Mouse (Mus musculus): ENCODE measurements around the gene Qtrt2. TPM values are rescaled to one million over a fixed set of nuclear protein-coding genes. Genes with fewer than 3 reads are reported as not detected.

Qtrt2 gene
- polyA plus RNA-seq, 1 experiment, result 4.8 TPM

DNA sequence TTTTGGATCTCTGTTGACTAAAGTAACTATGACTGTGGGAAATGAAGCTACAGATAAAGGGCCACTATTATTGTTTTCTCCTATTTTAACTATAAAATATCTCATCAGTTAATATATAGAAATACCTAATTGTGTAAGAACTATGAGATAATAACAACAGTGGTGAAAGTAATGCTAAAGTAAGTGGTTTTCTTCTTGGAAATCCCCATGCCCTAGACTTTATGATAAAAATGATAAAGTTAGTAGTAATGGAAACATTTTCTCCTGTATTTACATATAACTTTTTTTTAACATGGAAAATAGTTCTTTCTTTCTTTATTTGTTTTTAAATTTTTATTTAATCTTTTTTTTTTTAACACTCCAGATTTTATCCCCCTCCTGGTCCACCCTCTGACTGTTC lies 26.0 kb downstream of the Qtrt2 start:
- Histone ChIP-seq H3K36me3 (ENCODE audit: control insufficient read depth, insufficient read depth, low read length) (no peaks in the 10 kb centered on the region; the same call in 1 of the 2 replicates), H3K4me1 (ENCODE audit: control insufficient read depth, insufficient read depth, insufficient read length, low read length) (no peaks in the 10 kb centered on the region), H3K27ac (ENCODE audit: insufficient read depth, low read depth, low read length) (no peak overlapping the region), H3K27me3 (ENCODE audit: control insufficient read depth, insufficient read depth, low read length) (no peaks in the 10 kb centered on the region), H3K4me3 (ENCODE audit: low read depth, low read length) (no peak overlapping the region)
- no peak for TF ChIP-seq POLR2A (IDR thresholded peaks at IDR 0.05; ENCODE audit: low read depth, low read length)
- TF ChIP-seq CTCF (IDR thresholded peaks at IDR 0.05; ENCODE audit: extremely low read depth, insufficient read length, insufficient replicate concordance, low read depth, low read length), result no peak

DNA sequence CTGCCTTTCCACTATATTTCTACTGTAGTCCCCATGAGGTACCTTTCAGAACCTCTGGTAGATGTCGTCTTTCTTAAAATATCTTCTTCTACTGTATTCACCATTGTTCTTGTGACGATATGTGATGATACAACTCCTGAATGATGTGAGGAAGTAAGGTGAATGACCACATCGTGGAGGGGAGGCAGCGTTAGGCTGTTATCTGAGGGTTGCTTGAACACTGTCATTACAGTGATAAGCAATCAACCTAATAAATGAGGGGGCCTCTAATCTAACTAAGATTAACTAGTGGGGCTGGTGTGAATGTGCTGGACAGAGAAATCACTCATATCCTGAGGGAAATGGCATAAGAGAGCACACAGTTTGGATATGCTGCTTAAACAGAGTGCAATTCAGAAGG lies 26.5 kb downstream of the Qtrt2 start:
- no peak overlapping the region for H3K27ac ChIP-seq (ENCODE audit: insufficient read depth, low read depth, low read length)
- no peaks in the 10 kb centered on the region for H3K4me1 ChIP-seq (ENCODE audit: control insufficient read depth, insufficient read depth, insufficient read length, low read length)
- 46% methylated on average over 4 of the region's 4 CpGs for WGBS
- no peak for TF ChIP-seq CTCF (IDR thresholded peaks at IDR 0.05; ENCODE audit: extremely low read depth, insufficient read length, insufficient replicate concordance, low read depth, low read length)
- no peak overlapping the region for H3K4me3 ChIP-seq (ENCODE audit: low read depth, low read length)
- H3K27me3 ChIP-seq (ENCODE audit: control insufficient read depth, insufficient read depth, low read length), result no peaks in the 10 kb centered on the region
- no peaks in the 10 kb centered on the region; the same call in 1 of the 2 replicates for H3K36me3 ChIP-seq (ENCODE audit: control insufficient read depth, insufficient read depth, low read length)

DNA sequence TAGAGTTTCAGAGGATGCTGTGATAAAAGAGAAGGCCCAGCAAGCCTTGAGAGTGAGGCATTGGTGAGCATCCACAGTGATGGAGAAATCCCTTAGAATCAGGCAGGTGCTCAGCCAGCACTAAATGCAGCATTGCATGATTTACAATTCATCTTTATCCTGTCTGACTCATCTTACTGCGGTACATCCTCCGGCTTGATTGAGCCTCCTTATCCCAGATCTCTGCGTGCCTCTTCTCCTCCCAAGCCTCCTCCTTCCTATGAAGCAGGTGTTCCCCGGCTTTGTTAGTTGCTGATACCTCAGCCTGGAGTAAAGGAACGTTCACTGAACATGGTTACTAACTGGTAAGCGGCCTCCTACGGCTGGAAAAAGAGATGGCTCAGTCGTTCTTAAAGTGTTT lies 32.1 kb downstream of the Qtrt2 start:
- WGBS, result 90% methylated on average over 8 of the region's 8 CpGs
- no peaks in the 10 kb centered on the region; the same call in 1 of the 2 replicates for H3K36me3 ChIP-seq (ENCODE audit: control insufficient read depth, insufficient read depth, low read length)
- no peak overlapping the region for H3K4me3 ChIP-seq (ENCODE audit: low read depth, low read length)
- TF ChIP-seq CTCF (IDR thresholded peaks at IDR 0.05; ENCODE audit: extremely low read depth, insufficient read length, insufficient replicate concordance, low read depth, low read length) (no peak), POLR2A (IDR thresholded peaks at IDR 0.05; ENCODE audit: low read depth, low read length) (no peak)
- H3K27ac ChIP-seq (ENCODE audit: insufficient read depth, low read depth, low read length), result no peak overlapping the region
- no peaks in the 10 kb centered on the region for H3K4me1 ChIP-seq (ENCODE audit: control insufficient read depth, insufficient read depth, insufficient read length, low read length)
- no peaks in the 10 kb centered on the region for H3K27me3 ChIP-seq (ENCODE audit: control insufficient read depth, insufficient read depth, low read length)

DNA sequence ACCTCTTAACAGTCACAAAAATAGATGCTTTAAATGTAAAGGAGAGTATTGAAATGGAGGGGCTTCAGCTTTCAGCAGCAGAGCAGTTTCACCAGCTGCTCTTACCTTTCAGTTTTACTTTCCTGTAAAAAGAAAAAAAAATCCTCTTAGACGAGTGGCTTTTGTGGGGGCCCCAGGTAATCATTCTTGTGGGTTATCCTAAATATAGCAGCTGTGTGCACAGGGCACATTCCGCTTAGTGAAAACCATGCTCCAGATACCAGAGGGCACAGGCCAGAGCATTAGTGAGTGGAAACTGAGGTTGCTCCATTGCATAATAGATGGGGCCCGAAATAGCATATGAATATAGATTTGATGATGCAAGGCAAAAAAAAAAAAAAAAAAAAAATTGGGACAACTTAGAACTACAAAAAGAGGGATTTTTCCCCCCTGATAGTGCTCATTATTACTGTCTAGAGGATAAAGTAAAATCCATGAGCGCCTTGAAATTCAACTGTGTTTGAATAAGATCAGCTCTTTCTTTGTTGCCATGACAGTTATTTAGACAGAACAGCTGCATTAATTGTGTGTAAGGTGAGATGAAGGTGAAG lies 35.8 kb downstream of the Qtrt2 start:
- TF ChIP-seq CTCF (IDR thresholded peaks at IDR 0.05; ENCODE audit: extremely low read depth, insufficient read length, insufficient replicate concordance, low read depth, low read length) (no peak), POLR2A (IDR thresholded peaks at IDR 0.05; ENCODE audit: low read depth, low read length) (no peak)
- Histone ChIP-seq H3K27ac (ENCODE audit: insufficient read depth, low read depth, low read length) (no peak overlapping the region), H3K36me3 (ENCODE audit: control insufficient read depth, insufficient read depth, low read length) (no peaks in the 10 kb centered on the region), H3K4me1 (ENCODE audit: control insufficient read depth, insufficient read depth, insufficient read length, low read length) (peaks cover 4% of the 10 kb centered on the region), H3K27me3 (ENCODE audit: control insufficient read depth, insufficient read depth, low read length) (no peaks in the 10 kb centered on the region), H3K4me3 (ENCODE audit: low read depth, low read length) (no peak overlapping the region)
- WGBS, result 74% methylated on average over 4 of the region's 4 CpGs

DNA sequence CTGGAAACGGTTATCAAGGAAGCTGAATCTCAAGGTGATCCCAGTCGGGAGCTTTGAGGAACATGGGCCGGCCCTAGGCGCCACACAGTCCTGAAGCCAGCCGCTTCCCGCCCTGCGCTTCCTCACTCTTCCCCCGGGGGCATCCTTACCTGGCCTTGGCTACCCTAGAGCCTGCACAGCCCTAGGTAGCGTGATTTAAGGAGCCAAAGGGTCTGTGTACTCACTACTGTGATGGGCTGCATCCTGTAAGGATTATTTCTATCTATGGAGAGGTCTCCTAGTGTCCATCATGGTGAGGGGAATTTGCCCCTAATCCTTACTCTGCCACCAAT lies 36.6 kb downstream of the Qtrt2 start:
- Histone ChIP-seq H3K27ac (ENCODE audit: insufficient read depth, low read depth, low read length) (peak overlapping the region; percentile 61), H3K36me3 (ENCODE audit: control insufficient read depth, insufficient read depth, low read length) (no peaks in the 10 kb centered on the region), H3K4me1 (ENCODE audit: control insufficient read depth, insufficient read depth, insufficient read length, low read length) (peaks cover 4% of the 10 kb centered on the region), H3K4me3 (ENCODE audit: low read depth, low read length) (peak overlapping the region; percentile 90), H3K27me3 (ENCODE audit: control insufficient read depth, insufficient read depth, low read length) (no peaks in the 10 kb centered on the region)
- WGBS, result under 1% methylated on average over 9 of the region's 9 CpGs
- TF ChIP-seq POLR2A (IDR thresholded peaks at IDR 0.05; ENCODE audit: low read depth, low read length) (no peak), CTCF (IDR thresholded peaks at IDR 0.05; ENCODE audit: extremely low read depth, insufficient read length, insufficient replicate concordance, low read depth, low read length) (peak; percentile 61; the same call in 1 of the 2 replicates)

DNA sequence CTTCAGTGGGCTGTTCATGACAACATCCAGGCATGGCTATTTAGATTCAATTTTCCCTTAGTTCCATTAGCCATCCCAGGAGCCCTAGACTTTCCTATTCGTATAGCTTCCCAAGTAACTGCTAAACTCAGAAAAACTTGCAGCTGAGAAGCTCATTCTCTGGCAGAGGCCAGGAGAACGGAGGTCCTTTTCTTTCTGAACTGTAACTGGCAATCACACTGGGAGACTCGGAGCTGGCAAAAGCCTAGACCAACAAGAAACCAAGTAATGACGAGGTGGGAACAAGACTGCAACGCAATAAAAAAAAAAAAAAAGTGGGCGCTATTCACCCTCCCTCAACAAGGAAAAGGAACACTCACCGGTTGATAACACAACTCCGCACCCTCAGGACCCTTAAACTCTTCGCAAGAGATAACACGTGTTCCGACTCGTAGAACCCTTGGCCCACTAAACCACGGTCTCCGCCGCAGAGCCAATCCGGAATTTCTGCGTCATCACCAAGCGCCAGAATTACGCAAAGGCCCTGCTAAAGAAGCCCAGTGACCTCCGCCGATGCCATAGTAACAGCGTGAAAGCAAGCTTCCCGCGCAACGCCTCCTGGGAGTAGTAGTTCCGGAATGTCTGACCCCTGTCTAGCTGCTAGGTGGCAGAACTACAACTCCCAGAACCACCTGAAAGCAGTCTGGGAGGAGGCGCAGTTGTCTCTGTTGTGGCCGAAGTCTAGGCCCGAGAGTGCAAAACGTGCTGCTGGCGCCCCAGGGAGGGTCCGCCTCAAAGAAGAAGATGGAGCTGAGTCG lies 37.2 kb downstream of the Qtrt2 start, which contains the start of gene Ccdc191:
Ccdc191 (plus strand) TSS at position 593 of the 797 bp plus-strand sequence.
- Histone ChIP-seq H3K4me1 (ENCODE audit: control insufficient read depth, insufficient read depth, insufficient read length, low read length) (peaks cover 4% of the 10 kb centered on the region), H3K27ac (ENCODE audit: insufficient read depth, low read depth, low read length) (peak within 1 kb of the TSS; percentile 61), H3K4me3 (ENCODE audit: low read depth, low read length) (peak within 1 kb of the TSS; percentile 90), H3K36me3 (ENCODE audit: control insufficient read depth, insufficient read depth, low read length) (no peaks in the 10 kb centered on the region), H3K27me3 (ENCODE audit: control insufficient read depth, insufficient read depth, low read length) (no peaks in the 10 kb centered on the region)
- no peak for TF ChIP-seq POLR2A (IDR thresholded peaks at IDR 0.05; ENCODE audit: low read depth, low read length)
- TF ChIP-seq CTCF (IDR thresholded peaks at IDR 0.05; ENCODE audit: extremely low read depth, insufficient read length, insufficient replicate concordance, low read depth, low read length), result no peak
- under 1% methylated on average over 33 of the region's 33 CpGs for WGBS

DNA sequence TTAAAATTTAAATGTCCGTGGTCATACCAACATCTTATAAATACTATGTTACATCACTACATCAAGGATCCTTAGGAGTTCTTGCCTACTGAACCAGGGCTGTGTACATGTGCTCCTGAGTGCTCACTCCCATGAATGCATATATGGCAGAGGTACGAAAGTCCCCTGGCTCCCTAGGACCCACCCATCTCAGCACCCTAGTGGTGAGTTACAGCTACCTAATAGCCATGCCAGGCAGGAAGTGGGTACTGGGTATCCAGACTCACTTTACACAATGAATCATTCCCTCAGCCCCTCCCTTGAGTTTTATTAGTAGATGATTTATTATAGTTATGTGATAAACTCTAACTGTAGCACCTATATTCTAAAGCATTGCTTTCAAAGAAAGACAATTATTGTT lies 44.3 kb downstream of the Qtrt2 start:
- H3K36me3 ChIP-seq (ENCODE audit: control insufficient read depth, insufficient read depth, low read length), result peaks cover 8% of the 10 kb centered on the region
- H3K27ac ChIP-seq (ENCODE audit: insufficient read depth, low read depth, low read length), result no peak overlapping the region
- TF ChIP-seq POLR2A (IDR thresholded peaks at IDR 0.05; ENCODE audit: low read depth, low read length), result no peak
- peak; percentile 31; the same call in 1 of the 2 replicates for TF ChIP-seq CTCF (IDR thresholded peaks at IDR 0.05; ENCODE audit: extremely low read depth, insufficient read length, insufficient replicate concordance, low read depth, low read length)
- H3K4me3 ChIP-seq (ENCODE audit: low read depth, low read length), result no peak overlapping the region
- H3K4me1 ChIP-seq (ENCODE audit: control insufficient read depth, insufficient read depth, insufficient read length, low read length), result peaks cover 2% of the 10 kb centered on the region; the same call in 1 of the 2 replicates
- WGBS, result 61% methylated on average over 2 of the region's 2 CpGs
- H3K27me3 ChIP-seq (ENCODE audit: control insufficient read depth, insufficient read depth, low read length), result no peaks in the 10 kb centered on the region
